Mouse (Mus musculus): ENCODE results near the gene 4931428F04Rik. TPM values are rescaled to one million over a fixed set of nuclear protein-coding genes. Genes with fewer than 3 reads are reported as not detected.

The 4931428F04Rik gene
- total RNA-seq, 4 experiments from 2014 or later: 2.6 to 5.0 (median 4.6) TPM

Small RNA genes within 50 kb of the gene (microRNA-seq; reads per million reads assigned to microRNA genes)
- 0 reads per million in 2 experiments for gene Gm27320
- 2,452 to 2,822 reads per million in 2 experiments for gene Mir328

Other genes with a start within 250 kb of the 4931428F04Rik start
- 1 to 10 TPM in 1 of 4 experiments, not detected in 3; 1.6 TPM for gene Ces3a, start 241.3 kb downstream of the 4931428F04Rik start, total RNA-seq (2022)
- gene Ces3b, start 206.1 kb downstream of the 4931428F04Rik start, total RNA-seq (2022): under 1 TPM in 1 of 4 experiments, not detected in 3; 0.73 TPM
- gene Ces4a, start 158.1 kb downstream of the 4931428F04Rik start, total RNA-seq (2022): under 1 TPM in 2 of 4 experiments, not detected in 2; 0.16 to 0.24 TPM
- gene Cbfb, start 119.2 kb downstream of the 4931428F04Rik start, total RNA-seq (2022): 100 to 1,000 TPM in 2 of 4 experiments, 10 to 100 TPM in 2; 71.5 to 127 (median 93.2) TPM
- 10 to 100 TPM; 25.0 to 31.8 (median 28.4) TPM for gene D230025D16Rik, start 64.7 kb downstream of the 4931428F04Rik start, total RNA-seq (2022)
- 1 to 10 TPM; 3.5 to 5.9 (median 4.6) TPM for gene B3gnt9, start 34.7 kb downstream of the 4931428F04Rik start, total RNA-seq (2022)
- 10 to 100 TPM; 15.5 to 20.0 (median 19.2) TPM for gene Tradd, start 25.3 kb downstream of the 4931428F04Rik start, total RNA-seq (2022)
- gene Fbxl8, start 25.2 kb downstream of the 4931428F04Rik start, total RNA-seq (2022): 1 to 10 TPM; 3.9 to 5.4 (median 4.5) TPM
- gene Hsf4, start 20.1 kb downstream of the 4931428F04Rik start, total RNA-seq (2022): 1 to 10 TPM; 2.1 to 4.8 (median 3.3) TPM
- 10 to 100 TPM in 1 of 4 experiments, 1 to 10 TPM in 3; 5.5 to 11.7 (median 6.5) TPM for gene Nol3, start 13.7 kb downstream of the 4931428F04Rik start, total RNA-seq (2022)
- gene Exoc3l, start 6.2 kb upstream of the 4931428F04Rik start, total RNA-seq (2022): 10 to 100 TPM; 20.0 to 57.6 (median 36.8) TPM
- 10 to 100 TPM; 39.5 to 53.6 (median 42.0) TPM for gene E2f4, start 7.8 kb upstream of the 4931428F04Rik start, total RNA-seq (2022)
- gene Elmo3, start 15.7 kb upstream of the 4931428F04Rik start, total RNA-seq (2022): 10 to 100 TPM in 2 of 4 experiments, 1 to 10 TPM in 2; 7.0 to 14.0 (median 9.3) TPM
- 10 to 100 TPM in 2 of 4 experiments, 1 to 10 TPM in 2; 3.1 to 14.2 (median 8.5) TPM for gene Lrrc29, start 36.4 kb upstream of the 4931428F04Rik start, total RNA-seq (2022)
- gene Tmem208, start 36.5 kb upstream of the 4931428F04Rik start, total RNA-seq (2022): 10 to 100 TPM; 62.1 to 66.9 (median 65.1) TPM
- 10 to 100 TPM; 11.8 to 21.9 (median 17.1) TPM for gene Fhod1, start 58.1 kb upstream of the 4931428F04Rik start, total RNA-seq (2022)
- 1 to 10 TPM in 3 of 4 experiments, under 1 TPM in 1; 0.73 to 1.9 (median 1.4) TPM for gene Slc9a5, start 59.0 kb upstream of the 4931428F04Rik start, total RNA-seq (2022)
- 1 to 10 TPM in 2 of 4 experiments, under 1 TPM in 2; 0.42 to 2.7 (median 1.3) TPM for gene Plekhg4, start 83.4 kb upstream of the 4931428F04Rik start, total RNA-seq (2022)
- gene Kctd19, start 123.6 kb upstream of the 4931428F04Rik start, total RNA-seq (2022): under 1 TPM in 1 of 4 experiments, not detected in 3; 0.15 TPM
- gene Lrrc36, start 123.7 kb upstream of the 4931428F04Rik start, total RNA-seq (2022): 10 to 100 TPM in 1 of 4 experiments, 1 to 10 TPM in 3; 4.1 to 10.1 (median 7.0) TPM
- 10 to 100 TPM; 28.3 to 40.2 (median 33.0) TPM for gene Tppp3, start 181.7 kb upstream of the 4931428F04Rik start, total RNA-seq (2022)
- gene Zdhhc1, start 207.0 kb upstream of the 4931428F04Rik start, total RNA-seq (2022): 10 to 100 TPM; 20.6 to 40.1 (median 31.3) TPM
- under 1 TPM; 0.56 to 0.98 (median 0.82) TPM for gene Hsd11b2, start 228.9 kb upstream of the 4931428F04Rik start, total RNA-seq (2022)

All from adrenal gland, adult 8-10 months (tissue).